ENCODE assay signal across 21 mouse cellular contexts in genomic region chr16:75744014-75744413, GRCm38 (mm10).
"Had no signal": no experiment of that assay in that cellular context is flagged by ENCODE, and none has a peak within 500 bp of the region (broad histone marks: within the 10 kb centered on the region; RNA-seq: fewer than 3 reads in every experiment).

No protein-coding gene starts in this region.

- H3K4me2 ChIP-seq: lung, embryonic 15.5 days; midbrain, embryonic 12.5 days; neural tube, embryonic 13.5 days; neural tube, embryonic 15.5 days had no signal

- H3K9ac ChIP-seq: lung, embryonic 15.5 days; midbrain, embryonic 12.5 days; neural tube, embryonic 13.5 days; neural tube, embryonic 15.5 days had no signal

- H3K36me3 ChIP-seq: lung, embryonic 15.5 days; midbrain, embryonic 10.5 days; midbrain, embryonic 12.5 days; neural tube, embryonic 13.5 days; neural tube, embryonic 15.5 days had no signal

- DNase-seq: lung, adult 2 months; lung, postnatal 14 days; lung, postnatal 36 days; midbrain, embryonic 14.5 days; retina, postnatal 1 day; right cerebral cortex, adult 18-20 months; right cerebral cortex, postnatal 25 days; right cerebral cortex, postnatal 4 days; spleen, adult 18-20 months; thymus, adult 18-20 months; thymus, postnatal 14 days; thymus, postnatal 36 days had no signal

- H3K4me3 ChIP-seq: lung, embryonic 15.5 days; midbrain, embryonic 10.5 days; midbrain, embryonic 12.5 days; myocyte; neural tube, embryonic 13.5 days; neural tube, embryonic 15.5 days had no signal

- H3K27ac ChIP-seq: lung, embryonic 15.5 days; macrophage; midbrain, embryonic 10.5 days; midbrain, embryonic 12.5 days; neural tube, embryonic 13.5 days; neural tube, embryonic 15.5 days had no signal

- H3K9me3 ChIP-seq: lung, embryonic 15.5 days; midbrain, embryonic 10.5 days; midbrain, embryonic 12.5 days; neural tube, embryonic 13.5 days; neural tube, embryonic 15.5 days had no signal

- H3K4me1 ChIP-seq: lung, embryonic 15.5 days; midbrain, embryonic 10.5 days; midbrain, embryonic 12.5 days; neural tube, embryonic 13.5 days; neural tube, embryonic 15.5 days had no signal

- ATAC-seq: lung, postnatal 0 days; midbrain, embryonic 16.5 days had no signal

- H3K27me3 ChIP-seq: lung, embryonic 15.5 days; midbrain, embryonic 12.5 days; neural tube, embryonic 13.5 days; neural tube, embryonic 15.5 days had no signal
